Mouse (Mus musculus) megakaryocyte, embryonic 14.5 days (primary cell): ENCODE results near the gene Fam172a. TPM values are rescaled to one million over a fixed set of nuclear protein-coding genes. Genes with fewer than 3 reads are reported as not detected.
A peak's percentile ranks its signal among the peaks of the same experiment; 100 is the strongest.

Experiments
- H3K27me3 ChIP-seq: replicated peaks from 2 replicates; pipeline ENCODE3; 2012; ENCODE audit warnings: inconsistent platforms
- H3K36me3 ChIP-seq: replicated peaks from 2 replicates; pipeline ENCODE3; 2012; ENCODE audit warnings: low read length, inconsistent platforms, mixed read lengths
- H3K4me1 ChIP-seq: 2 replicates; pipeline ENCODE4 v1.6.1; 2012; ENCODE audit warnings: inconsistent platforms
- H3K4me3 ChIP-seq: replicated peaks from 2 replicates; pipeline ENCODE3; 2012; ENCODE audit warnings: moderate library complexity, mild to moderate bottlenecking, inconsistent platforms
- H3K9me3 ChIP-seq: 2 replicates; pipeline ENCODE4 v1.6.1; 2012; ENCODE audit warnings: inconsistent platforms
- FLI1 ChIP-seq: IDR thresholded peaks from 2 replicates; pipeline ENCODE4 v1.6.1; 2012; ENCODE audit warnings: low read length, inconsistent platforms, mixed read lengths
- GATA1 ChIP-seq: IDR thresholded peaks from 3 replicates; pipeline ENCODE4 v1.6.1; 2012; ENCODE audit warnings: mixed read lengths, low read length, inconsistent platforms, borderline replicate concordance
- polyA plus RNA-seq: library from polyadenylated mRNA; stranded (reverse); fragments of >175 nt; gene quantifications from 2 replicates; pipeline ENCODE4 v1.2.3, GENCODE M21; 2012; ENCODE audit warnings: low replicate concordance; ENCODE audit not compliant: insufficient read depth

Fam172a gene
- polyA plus RNA-seq, 1 experiment: 14.5 TPM

DNA sequence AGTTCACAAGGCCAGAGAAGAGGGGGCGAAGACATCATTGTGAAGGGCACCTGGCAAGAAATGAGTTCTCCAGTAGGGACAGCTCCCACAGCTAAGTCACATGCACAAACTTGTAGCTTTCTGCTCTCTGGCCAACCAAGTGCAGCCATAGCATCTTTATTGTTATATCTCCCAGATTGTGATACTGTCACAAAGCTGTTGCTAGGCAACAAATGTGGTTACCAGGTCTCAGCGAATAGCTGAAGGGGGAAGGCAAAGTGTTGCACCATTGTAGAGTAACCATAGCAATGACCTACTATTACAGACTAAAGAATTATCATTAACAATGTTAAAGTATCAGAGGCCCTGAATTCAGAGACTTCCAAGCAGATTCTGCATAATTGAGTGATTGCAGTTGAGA lies 460.3 kb downstream of the Fam172a start:
- H3K4me3 ChIP-seq: no peak overlapping the region
- TF ChIP-seq FLI1 (no peak), GATA1 (no peak)
- H3K36me3 ChIP-seq: no peaks in the 10 kb centered on the region
- no peaks in the 10 kb centered on the region for H3K9me3 ChIP-seq
- peaks cover 35% of the 10 kb centered on the region for H3K27me3 ChIP-seq
- peaks cover 11% of the 10 kb centered on the region for H3K4me1 ChIP-seq

DNA sequence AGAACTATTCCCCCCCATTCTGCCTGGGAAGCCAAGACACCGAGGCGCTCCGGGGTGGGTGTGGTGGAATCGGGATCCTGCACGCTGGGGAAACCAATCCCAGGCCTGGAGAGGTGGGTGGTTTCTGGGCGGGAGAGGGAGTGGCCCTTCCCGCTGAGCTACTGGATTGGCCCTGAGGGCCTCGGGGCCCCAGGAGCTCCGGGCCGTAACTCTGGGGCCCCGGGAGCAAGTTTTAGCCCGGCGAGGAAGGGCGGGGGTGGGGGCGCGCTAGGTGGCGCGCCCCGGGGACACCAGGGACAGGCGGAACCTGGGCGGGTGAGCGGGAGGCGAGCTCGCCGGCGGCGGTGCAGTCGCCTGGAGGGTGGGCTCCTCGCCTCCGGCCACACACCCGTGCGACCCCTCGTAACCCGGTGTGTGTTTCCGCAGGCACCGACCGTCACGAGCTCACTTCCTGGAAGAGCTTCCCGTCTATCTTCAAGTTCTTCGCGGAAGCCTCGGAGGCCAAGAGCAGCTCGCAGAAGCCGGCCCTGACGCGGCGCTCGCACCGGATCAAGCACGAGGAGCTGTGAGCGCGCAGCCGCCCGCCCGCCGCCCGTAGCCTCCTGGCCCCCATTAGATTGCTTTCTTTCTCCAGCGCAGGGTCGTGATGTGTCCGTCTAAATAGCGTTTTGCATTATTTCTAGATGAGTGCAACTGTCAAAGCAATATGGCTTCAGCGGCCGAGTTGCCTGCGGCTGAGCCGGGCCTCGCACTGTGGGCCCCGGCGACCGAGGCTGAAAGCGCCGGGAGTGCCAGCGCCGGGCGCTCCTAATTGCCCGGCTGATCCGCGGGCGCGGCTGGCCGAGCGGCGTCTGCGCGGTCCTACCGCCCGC lies 461.5 kb downstream of the Fam172a start:
- H3K27me3 ChIP-seq: peaks cover 38% of the 10 kb centered on the region
- peak overlapping the region; percentile 91 for H3K4me3 ChIP-seq
- H3K36me3 ChIP-seq: no peaks in the 10 kb centered on the region
- peaks cover 11% of the 10 kb centered on the region for H3K4me1 ChIP-seq
- H3K9me3 ChIP-seq: no peaks in the 10 kb centered on the region
- TF ChIP-seq FLI1 (no peak), GATA1 (no peak)

DNA sequence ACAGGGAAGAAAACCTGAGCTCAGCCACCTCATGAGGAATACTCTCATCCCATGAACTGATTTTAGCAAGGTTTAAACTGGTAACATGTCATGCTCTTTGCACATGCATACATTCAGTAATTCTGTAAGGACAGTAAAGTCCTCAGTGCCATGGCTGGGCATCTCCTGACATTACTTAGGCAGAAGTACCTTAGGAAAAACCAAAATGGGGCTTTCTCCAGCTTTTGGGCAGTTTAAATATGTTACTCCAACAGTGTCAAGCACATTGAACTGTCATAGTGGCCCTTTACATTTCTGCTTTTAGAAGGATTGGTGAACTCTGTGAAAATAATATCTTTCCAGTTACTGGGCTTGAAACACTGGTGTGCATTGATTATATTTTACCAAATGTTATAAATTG lies 463.1 kb downstream of the Fam172a start:
- peaks cover 38% of the 10 kb centered on the region for H3K27me3 ChIP-seq
- no peak for TF ChIP-seq FLI1
- TF ChIP-seq GATA1: no peak
- H3K4me1 ChIP-seq: peaks cover 11% of the 10 kb centered on the region
- H3K36me3 ChIP-seq: no peaks in the 10 kb centered on the region
- no peak overlapping the region for H3K4me3 ChIP-seq
- no peaks in the 10 kb centered on the region for H3K9me3 ChIP-seq

DNA sequence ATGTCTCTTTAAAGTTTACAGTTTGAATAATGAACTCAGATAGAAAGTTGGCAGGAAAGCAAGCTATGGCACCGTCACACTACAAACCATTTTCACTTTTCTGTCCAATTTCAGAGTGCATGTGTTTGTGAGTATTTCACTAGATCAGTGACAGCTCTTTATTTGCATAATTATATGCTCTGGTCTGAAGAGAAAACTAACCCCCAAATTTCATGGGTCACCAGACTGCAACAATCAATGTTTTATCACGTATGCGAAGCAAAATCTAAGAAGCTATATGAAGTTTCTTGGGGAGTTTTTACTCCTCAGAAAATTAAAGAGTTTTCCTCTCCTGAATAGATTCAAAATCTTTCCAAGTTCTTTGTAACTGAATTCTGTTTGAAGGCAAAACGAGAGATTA lies 466.3 kb downstream of the Fam172a start:
- peaks cover 7% of the 10 kb centered on the region for H3K4me1 ChIP-seq
- H3K27me3 ChIP-seq: peaks cover 43% of the 10 kb centered on the region
- H3K4me3 ChIP-seq: no peak overlapping the region
- TF ChIP-seq GATA1: no peak
- TF ChIP-seq FLI1: no peak
- peaks cover 10% of the 10 kb centered on the region for H3K9me3 ChIP-seq
- H3K36me3 ChIP-seq: no peaks in the 10 kb centered on the region

DNA sequence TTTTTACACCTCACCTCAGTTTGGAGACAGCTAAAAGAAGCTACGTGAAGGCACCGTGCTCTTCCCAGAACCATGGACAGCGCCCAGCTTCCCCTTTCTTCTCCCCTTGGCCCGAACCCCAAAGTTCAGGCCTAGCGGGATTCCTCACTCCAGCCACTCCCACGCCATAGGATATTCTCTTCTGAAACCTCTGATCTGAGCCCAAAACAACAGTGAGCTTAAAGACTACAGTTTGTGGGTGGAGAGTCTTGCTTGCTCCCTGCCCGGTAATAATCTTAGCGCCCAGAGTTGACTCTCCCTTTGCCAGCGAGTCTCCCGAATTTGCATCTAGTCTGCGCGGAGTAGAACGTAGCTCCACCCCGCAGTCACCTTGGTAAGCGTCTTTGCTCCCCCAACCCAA lies 469.5 kb downstream of the Fam172a start:
- peaks cover 10% of the 10 kb centered on the region for H3K9me3 ChIP-seq
- no peaks in the 10 kb centered on the region for H3K36me3 ChIP-seq
- no peaks in the 10 kb centered on the region for H3K4me1 ChIP-seq
- TF ChIP-seq GATA1: no peak
- no peak for TF ChIP-seq FLI1
- H3K27me3 ChIP-seq: peaks cover 42% of the 10 kb centered on the region
- H3K4me3 ChIP-seq: no peak overlapping the region

DNA sequence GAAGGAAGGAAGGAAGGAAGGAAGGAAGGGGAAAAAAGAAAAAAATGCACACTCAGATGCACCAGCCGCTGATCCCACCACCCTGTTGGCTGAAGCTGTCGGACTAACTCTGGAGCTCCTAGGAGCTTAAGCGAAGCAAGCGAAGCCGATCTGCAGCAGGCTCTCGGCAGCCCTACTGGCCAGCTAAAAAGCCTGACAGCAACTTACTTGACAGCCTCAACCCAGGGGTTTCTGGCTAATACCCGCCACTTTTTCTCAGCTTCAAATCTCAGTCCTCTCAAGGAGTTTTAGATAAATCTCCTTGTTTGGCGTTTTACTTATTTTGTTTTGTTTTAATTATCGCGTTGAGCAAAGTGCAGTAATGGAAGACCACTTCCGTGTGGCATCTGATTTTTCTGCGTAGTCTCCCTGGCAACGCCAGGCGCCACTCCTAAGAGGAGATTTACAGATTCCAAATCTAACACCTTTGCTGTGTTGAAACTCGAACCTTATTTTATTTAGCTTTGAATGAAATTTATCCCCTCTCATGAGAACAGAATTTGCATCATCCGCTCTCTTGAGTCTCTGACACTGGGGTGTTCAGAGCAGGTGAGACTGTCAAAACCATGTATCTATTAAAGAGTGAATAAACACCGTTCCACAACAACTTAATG lies 470.3 kb downstream of the Fam172a start:
- TF ChIP-seq FLI1 (no peak), GATA1 (no peak)
- Histone ChIP-seq H3K4me3 (no peak overlapping the region), H3K27me3 (peaks cover 46% of the 10 kb centered on the region), H3K9me3 (peaks cover 10% of the 10 kb centered on the region), H3K36me3 (no peaks in the 10 kb centered on the region), H3K4me1 (no peaks in the 10 kb centered on the region)

DNA sequence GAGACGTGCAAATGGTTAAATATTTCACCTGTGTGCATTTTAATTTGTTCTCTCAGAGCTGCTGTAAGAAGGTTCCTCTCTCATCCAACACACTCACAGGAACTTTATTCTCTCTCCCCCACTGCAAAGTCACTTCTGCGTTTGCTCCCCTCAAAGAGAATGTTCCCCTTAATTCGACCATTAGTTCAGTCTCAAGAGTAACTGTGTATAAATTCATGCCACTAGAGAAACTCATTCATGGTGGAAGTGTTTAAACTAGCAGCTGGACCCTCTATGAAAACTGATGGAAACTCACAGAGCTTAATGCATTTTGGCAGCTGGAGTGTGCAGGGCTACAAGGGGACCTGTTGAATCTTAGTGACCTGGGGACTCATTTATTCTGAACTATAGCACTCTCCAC lies 471.0 kb downstream of the Fam172a start:
- Histone ChIP-seq H3K4me1 (no peaks in the 10 kb centered on the region), H3K36me3 (no peaks in the 10 kb centered on the region), H3K9me3 (peaks cover 10% of the 10 kb centered on the region), H3K4me3 (no peak overlapping the region), H3K27me3 (peaks cover 47% of the 10 kb centered on the region)
- TF ChIP-seq GATA1 (no peak), FLI1 (no peak)

DNA sequence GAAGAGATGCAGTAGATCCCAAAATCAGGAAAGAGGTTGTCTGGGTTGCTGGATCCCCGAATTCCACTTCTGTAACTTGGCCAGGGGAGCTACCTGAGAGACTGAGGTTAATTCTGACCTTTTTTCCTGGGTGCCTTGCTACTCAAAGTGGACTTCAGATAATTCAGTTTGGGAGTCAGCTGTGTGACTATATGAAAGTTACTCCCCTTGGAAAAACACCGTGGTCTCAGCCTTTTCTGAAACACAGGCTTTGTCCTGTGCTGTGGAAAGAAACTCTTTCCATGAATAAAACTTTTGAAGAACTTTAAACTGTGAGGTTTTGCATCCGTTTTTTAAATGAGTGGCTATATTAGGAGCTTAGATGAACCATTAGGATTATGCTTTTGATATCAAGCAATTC lies 472.4 kb downstream of the Fam172a start:
- Histone ChIP-seq H3K27me3 (peaks cover 60% of the 10 kb centered on the region), H3K4me1 (peaks cover 2% of the 10 kb centered on the region; the same call in 1 of the 2 replicates), H3K4me3 (no peak overlapping the region), H3K36me3 (no peaks in the 10 kb centered on the region), H3K9me3 (peaks cover 11% of the 10 kb centered on the region)
- no peak for TF ChIP-seq GATA1
- TF ChIP-seq FLI1: no peak

DNA sequence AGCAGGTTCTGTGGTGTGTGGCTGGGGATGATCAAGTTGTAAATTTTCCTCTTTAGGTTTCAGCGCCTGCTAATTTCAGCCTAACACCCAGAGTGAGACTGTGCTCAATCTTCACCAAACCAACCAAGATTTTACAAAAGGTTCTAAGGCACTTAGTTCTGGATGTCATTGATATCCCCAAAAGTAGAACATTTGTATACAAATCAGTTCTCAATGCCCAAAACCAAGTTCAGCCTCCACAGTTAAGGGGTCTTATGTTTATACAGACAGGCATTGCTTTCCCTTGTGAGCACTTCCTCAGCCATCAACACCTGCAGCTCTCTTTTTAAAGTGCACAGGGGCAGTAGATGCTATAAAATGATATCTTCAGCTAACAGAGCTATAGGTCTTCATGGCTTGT lies 473.1 kb downstream of the Fam172a start:
- TF ChIP-seq FLI1: no peak
- TF ChIP-seq GATA1: no peak
- Histone ChIP-seq H3K36me3 (no peaks in the 10 kb centered on the region), H3K4me3 (no peak overlapping the region), H3K27me3 (peaks cover 67% of the 10 kb centered on the region), H3K4me1 (peaks cover 8% of the 10 kb centered on the region), H3K9me3 (peaks cover 13% of the 10 kb centered on the region)

DNA sequence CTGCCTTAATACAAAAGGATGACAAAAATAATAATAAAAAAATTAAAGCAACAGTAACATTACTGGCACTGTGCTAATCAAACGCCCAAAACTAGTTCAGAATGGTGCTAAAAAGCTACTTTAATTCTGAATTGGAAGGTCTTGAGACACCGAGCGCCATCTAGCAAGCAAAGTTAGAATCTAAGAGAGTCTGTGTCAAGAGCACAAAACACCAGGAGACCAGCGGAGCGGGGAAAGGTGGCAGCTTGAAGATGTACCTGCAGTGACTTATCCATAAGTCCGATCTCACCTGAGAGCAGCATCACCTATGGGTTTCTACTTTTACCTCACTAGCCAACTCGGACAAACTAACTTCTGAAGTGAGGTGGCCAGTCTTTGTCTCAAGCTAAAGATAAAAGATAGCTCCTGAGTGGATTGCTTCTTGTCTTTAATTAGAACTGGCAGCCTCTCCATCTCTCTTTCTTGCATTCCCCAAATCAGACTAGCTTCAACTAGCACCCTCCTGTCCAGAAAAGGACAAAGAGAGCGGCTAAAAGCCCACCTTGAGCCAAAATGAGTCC lies 474.1 kb downstream of the Fam172a start:
- peaks cover 77% of the 10 kb centered on the region for H3K27me3 ChIP-seq
- peaks cover 8% of the 10 kb centered on the region for H3K4me1 ChIP-seq
- TF ChIP-seq GATA1: no peak
- TF ChIP-seq FLI1: no peak
- peaks cover 13% of the 10 kb centered on the region for H3K9me3 ChIP-seq
- no peak overlapping the region for H3K4me3 ChIP-seq
- H3K36me3 ChIP-seq: no peaks in the 10 kb centered on the region
